Mouse (Mus musculus): Measurements from ENCODE around the gene Ctbp2.

DNA sequence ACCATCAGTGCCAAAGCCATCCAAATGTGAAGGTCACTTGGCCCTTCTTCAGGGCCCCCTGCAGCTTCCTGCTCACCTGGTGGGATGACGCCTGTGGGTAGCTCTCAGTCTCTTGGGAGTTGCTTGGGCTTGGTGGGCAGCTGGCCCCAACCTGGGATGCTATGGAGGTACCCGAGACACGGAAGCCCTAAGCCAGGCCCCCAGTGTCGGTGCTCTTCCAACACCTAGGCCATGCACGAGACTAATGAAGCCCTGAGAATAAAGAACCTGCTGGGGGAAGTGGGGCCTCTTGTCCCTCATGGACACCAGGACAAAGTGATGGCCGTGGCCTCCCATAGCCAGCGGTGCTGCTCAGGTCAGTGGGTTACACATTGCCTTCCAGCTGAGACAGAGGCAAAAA, 105.2 kb downstream of the Ctbp2 start:
- no peak for TF ChIP-seq CTCF (IDR thresholded peaks at IDR 0.05)
- TF ChIP-seq EP300 (IDR thresholded peaks at IDR 0.05): no peak
